Mouse (Mus musculus) liver, adult 2 months (tissue): ENCODE data around the gene Hlcs. TPM values are rescaled to one million over a fixed set of nuclear protein-coding genes. Genes with fewer than 3 reads are reported as not detected.

Experiments used
- DNase-seq: peaks from one replicate; pipeline ENCODE4 v3.0.0-alpha.2; 2011; ENCODE audit warnings: low read depth, low spot score; ENCODE audit errors: extremely low read depth
- H3K27ac ChIP-seq: fragments of 200-500 bp; replicated peaks from 2 replicates; pipeline ENCODE4 v1.5.1; 2012; ENCODE audit warnings: low read depth, mild to moderate bottlenecking, control low read depth, inconsistent platforms, low read length; ENCODE audit not compliant: insufficient read depth
- H3K27me3 ChIP-seq: fragments of 200-500 bp; 2 replicates; pipeline ENCODE4 v1.6.1; 2012; ENCODE audit warnings: mild to moderate bottlenecking, moderate library complexity, low read length, inconsistent platforms; ENCODE audit not compliant: control insufficient read depth, insufficient read depth
- H3K36me3 ChIP-seq: fragments of 200-500 bp; 2 replicates; pipeline ENCODE4 v1.6.1; 2012; ENCODE audit warnings: low read length, inconsistent platforms; ENCODE audit not compliant: control insufficient read depth, insufficient read depth
- H3K4me1 ChIP-seq: fragments of 200-500 bp; 2 replicates; pipeline ENCODE4 v1.6.1; 2011; ENCODE audit warnings: low read length; ENCODE audit not compliant: control insufficient read depth, insufficient read depth
- H3K4me3 ChIP-seq: fragments of 200-500 bp; 2 replicates; pipeline ENCODE4 v1.5.1; 2011; ENCODE audit warnings: low read depth, mild to moderate bottlenecking, control low read depth, low read length, moderate library complexity; ENCODE audit not compliant: insufficient read depth
- H3K79me2 ChIP-seq: fragments of 200-500 bp; 2 replicates; pipeline ENCODE4 v1.6.1; 2012; ENCODE audit warnings: inconsistent platforms, mild to moderate bottlenecking, low read length, moderate library complexity; ENCODE audit not compliant: control insufficient read depth, insufficient read depth
- H3K9ac ChIP-seq: fragments of 200-500 bp; 2 replicates; pipeline ENCODE4 v1.6.1; 2012; ENCODE audit warnings: low read depth, mild to moderate bottlenecking, control low read depth, inconsistent platforms, low read length
- CTCF ChIP-seq: fragments of 200-500 bp; IDR thresholded peaks from 2 replicates; pipeline ENCODE4 v1.5.1; 2011; ENCODE audit warnings: low read depth, low read length, control low read depth
- POLR2A ChIP-seq: fragments of 200-500 bp; IDR thresholded peaks from 2 replicates; pipeline ENCODE4 v1.6.1; 2011; ENCODE audit warnings: low read length, control low read depth; ENCODE audit not compliant: insufficient read depth; ENCODE audit errors: extremely low read depth
- WGBS: fragments of 180-500 bp; shearing (Covaris S2); methylation state at CpG from one replicate; pipeline ENCODE4 v1.1.7; 2018; 5-methylcytosine and 5-hydroxymethylcytosine counted together
- polyA plus RNA-seq: library from polyadenylated mRNA; depleted of rRNA; stranded (reverse); fragments of >200 nt; gene quantifications from 2 replicates; pipeline ENCODE4 v1.2.3, GENCODE M21; 2012
- total RNA-seq: library from RNA; depleted of rRNA; stranded (reverse); fragments of >200 nt; gene quantifications from 2 replicates; pipeline ENCODE4 v1.2.3, GENCODE M21; 2014

Hlcs gene
- total and polyA plus RNA-seq, 2 experiments = 6.0 to 7.2 TPM

DNA sequence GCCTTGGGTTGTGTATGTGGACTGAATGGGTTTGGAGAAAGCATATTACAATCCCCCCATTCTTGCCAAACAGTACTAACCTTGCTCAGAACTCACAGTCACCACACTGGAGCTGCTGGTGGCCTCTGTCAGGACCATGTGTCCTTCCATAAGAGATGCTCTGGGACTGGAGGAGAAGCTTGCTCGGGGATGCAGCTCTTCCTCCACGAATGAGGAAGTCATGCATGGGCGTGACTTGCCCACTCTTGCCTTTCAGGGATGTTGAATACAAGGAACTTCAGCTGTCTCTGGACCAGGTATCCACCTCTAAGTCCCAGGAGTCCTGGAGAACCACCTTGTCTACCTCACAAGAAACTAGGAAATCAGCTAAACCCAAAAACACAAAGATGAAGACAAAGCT, 191.0 kb downstream of the Hlcs start:
- Histone ChIP-seq H3K9ac (no peak overlapping the region), H3K36me3 (no peaks in the 10 kb centered on the region), H3K4me1 (no peaks in the 10 kb centered on the region), H3K27me3 (peaks cover 4% of the 10 kb centered on the region; the same call in 1 of the 2 replicates), H3K27ac (no peak overlapping the region), H3K79me2 (no peaks in the 10 kb centered on the region), H3K4me3 (no peak overlapping the region)
- no peak for TF ChIP-seq POLR2A
- TF ChIP-seq CTCF = no peak
- 81% methylated on average over 3 of the region's 3 CpGs for WGBS
- DNase-seq = no peak

DNA sequence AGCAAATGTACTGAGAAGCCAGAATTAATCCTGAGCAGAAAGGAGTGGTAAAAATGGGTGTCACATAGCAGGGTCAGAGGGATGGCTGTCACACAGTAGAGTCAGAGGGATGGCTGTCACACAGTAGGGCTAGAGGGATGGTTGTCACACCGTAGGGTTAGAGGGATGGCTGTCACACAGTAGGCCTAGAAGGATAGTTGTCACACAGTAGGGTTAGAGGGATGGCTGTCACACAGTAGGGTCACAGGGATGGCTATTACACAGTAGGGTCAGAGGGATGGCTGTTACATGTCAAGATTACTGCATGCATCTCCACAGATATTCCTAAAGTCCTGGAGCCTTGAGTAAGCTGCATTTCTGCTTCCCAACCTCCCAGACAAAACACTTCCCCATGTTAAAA, 195.0 kb downstream of the Hlcs start:
- 92% methylated on average over 1 of the region's 1 CpGs for WGBS
- Histone ChIP-seq H3K79me2 (no peaks in the 10 kb centered on the region), H3K27me3 (no peaks in the 10 kb centered on the region), H3K36me3 (no peaks in the 10 kb centered on the region), H3K9ac (no peak overlapping the region), H3K27ac (no peak overlapping the region), H3K4me1 (no peaks in the 10 kb centered on the region), H3K4me3 (no peak overlapping the region)
- TF ChIP-seq CTCF (no peak), POLR2A (no peak)
- no peak for DNase-seq

DNA sequence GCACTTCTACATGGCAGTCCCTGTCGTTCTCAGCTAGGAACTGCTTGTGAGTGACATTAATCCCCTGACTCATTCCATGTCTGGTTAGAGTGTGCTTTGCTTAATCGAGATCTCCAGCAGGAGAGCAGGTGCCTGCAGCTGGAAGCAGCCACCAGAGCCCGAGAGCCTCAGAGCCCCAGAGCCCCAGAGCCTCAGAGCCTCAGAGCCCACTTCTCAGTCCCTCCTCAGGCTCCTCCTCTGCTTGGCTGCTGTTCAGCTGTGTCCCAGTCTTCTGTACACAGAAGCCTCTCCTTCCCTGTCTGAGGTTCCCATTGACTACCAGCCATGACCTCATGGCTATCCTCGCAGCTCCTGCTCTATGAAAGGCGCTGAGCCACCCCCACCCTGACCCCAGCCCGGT, 196.0 kb downstream of the Hlcs start:
- no peak for DNase-seq
- Histone ChIP-seq H3K79me2 (no peaks in the 10 kb centered on the region), H3K4me3 (no peak overlapping the region), H3K9ac (no peak overlapping the region), H3K27me3 (no peaks in the 10 kb centered on the region), H3K4me1 (no peaks in the 10 kb centered on the region), H3K27ac (no peak overlapping the region), H3K36me3 (no peaks in the 10 kb centered on the region)
- WGBS = 54% methylated on average over 6 of the region's 6 CpGs
- TF ChIP-seq POLR2A = no peak
- TF ChIP-seq CTCF = no peak

- Histone ChIP-seq H3K4me3 (no peak overlapping the region), H3K27ac (no peak overlapping the region), H3K79me2 (no peaks in the 10 kb centered on the region), H3K9ac (no peak overlapping the region), H3K36me3 (no peaks in the 10 kb centered on the region), H3K4me1 (no peaks in the 10 kb centered on the region), H3K27me3 (no peaks in the 10 kb centered on the region)
- TF ChIP-seq POLR2A = no peak
- no peak for DNase-seq
- 54% methylated on average over 9 of the region's 9 CpGs for WGBS
Measured at GRCm38 (mm10) chr16:94114693-94115092, 198.7 kb downstream of the Hlcs start.

GRCm38 (mm10) chr16:94113160-94113559, 200.2 kb downstream of the Hlcs start:
- no peaks in the 10 kb centered on the region for H3K27me3 ChIP-seq
- H3K9ac ChIP-seq = no peak overlapping the region
- H3K79me2 ChIP-seq = no peaks in the 10 kb centered on the region
- no peak for DNase-seq
- H3K36me3 ChIP-seq = no peaks in the 10 kb centered on the region
- no peak overlapping the region for H3K4me3 ChIP-seq
- 59% methylated on average over 7 of the region's 7 CpGs for WGBS
- H3K27ac ChIP-seq = no peak overlapping the region
- no peaks in the 10 kb centered on the region for H3K4me1 ChIP-seq
- TF ChIP-seq POLR2A (no peak), CTCF (no peak)

GRCm38 (mm10) chr16:94097724-94098455, 215.5 kb downstream of the Hlcs start:
- no peaks in the 10 kb centered on the region for H3K79me2 ChIP-seq
- TF ChIP-seq POLR2A = no peak
- TF ChIP-seq CTCF = no peak
- H3K9ac ChIP-seq = no peak overlapping the region
- DNase-seq = no peak
- H3K4me3 ChIP-seq = no peak overlapping the region
- H3K27me3 ChIP-seq = peaks cover 28% of the 10 kb centered on the region
- H3K27ac ChIP-seq = no peak overlapping the region
- no peaks in the 10 kb centered on the region for H3K36me3 ChIP-seq
- no peaks in the 10 kb centered on the region for H3K4me1 ChIP-seq
- 10% methylated on average over 12 of the region's 12 CpGs for WGBS
